Mouse (Mus musculus) midbrain, embryonic 13.5 days (tissue): ENCODE data around the gene Meltf. TPM values are rescaled to one million over a fixed set of nuclear protein-coding genes. Genes with fewer than 3 reads are reported as not detected.
"Not testable (repeated sequence)": the region's sequence is repeated elsewhere in the genome, so short reads cannot be mapped to it uniquely, and the experiment has no call there.

Experiments used
- ATAC-seq: fragments of 200-750 bp; cut with Nextera tagmentation; 2 replicates; pipeline ENCODE4 v1.8.0; 2017; ENCODE audit warnings: mild to moderate bottlenecking, moderate TSS enrichment, moderate library complexity
- H3K27ac ChIP-seq: fragments of 300-500 bp; sonication (generic); 2 replicates; pipeline ENCODE4 v1.5.1; 2015; ENCODE audit warnings: inconsistent platforms, mild to moderate bottlenecking, moderate library complexity
- H3K27me3 ChIP-seq: fragments of 300-500 bp; sonication (generic); 2 replicates; pipeline ENCODE4 v1.6.1; 2015; ENCODE audit warnings: mild to moderate bottlenecking, inconsistent platforms
- H3K36me3 ChIP-seq: fragments of 300-500 bp; sonication (generic); 2 replicates; pipeline ENCODE4 v1.6.1; 2015; ENCODE audit warnings: mild to moderate bottlenecking, inconsistent platforms
- H3K4me1 ChIP-seq: fragments of 300-500 bp; sonication (generic); replicated peaks from 2 replicates; pipeline ENCODE4 v1.6.1; 2015; ENCODE audit warnings: inconsistent platforms
- H3K4me2 ChIP-seq: fragments of 300-500 bp; sonication (generic); replicated peaks from 2 replicates; pipeline ENCODE4 v1.6.1; 2015; ENCODE audit warnings: moderate library complexity, mild to moderate bottlenecking, inconsistent platforms
- H3K4me3 ChIP-seq: fragments of 300-500 bp; sonication (generic); replicated peaks from 2 replicates; pipeline ENCODE4 v1.5.1; 2015; ENCODE audit warnings: mild to moderate bottlenecking, inconsistent platforms
- H3K9ac ChIP-seq: fragments of 300-500 bp; sonication (generic); replicated peaks from 2 replicates; pipeline ENCODE4 v1.6.1; 2015; ENCODE audit warnings: mild to moderate bottlenecking, inconsistent platforms
- H3K9me3 ChIP-seq: fragments of 300-500 bp; sonication (generic); 2 replicates; pipeline ENCODE4 v1.6.1; 2016; ENCODE audit warnings: mild to moderate bottlenecking, inconsistent platforms
- WGBS: fragments of 180-500 bp; shearing (Covaris S2); methylation state at CpG from one replicate; pipeline ENCODE4 v1.1.7; 2015; 5-methylcytosine and 5-hydroxymethylcytosine counted together
- polyA plus RNA-seq: library from polyadenylated mRNA; unstranded; fragments of >200 nt; fragmentation: Nextera tagmentation; extraction: Ambion mirVana; gene quantifications from 2 replicates; pipeline ENCODE4 v1.2.1, GENCODE M21; 2015

Gene Meltf
- polyA plus RNA-seq, 1 experiment from 2014 or later, result 0.16 TPM

DNA sequence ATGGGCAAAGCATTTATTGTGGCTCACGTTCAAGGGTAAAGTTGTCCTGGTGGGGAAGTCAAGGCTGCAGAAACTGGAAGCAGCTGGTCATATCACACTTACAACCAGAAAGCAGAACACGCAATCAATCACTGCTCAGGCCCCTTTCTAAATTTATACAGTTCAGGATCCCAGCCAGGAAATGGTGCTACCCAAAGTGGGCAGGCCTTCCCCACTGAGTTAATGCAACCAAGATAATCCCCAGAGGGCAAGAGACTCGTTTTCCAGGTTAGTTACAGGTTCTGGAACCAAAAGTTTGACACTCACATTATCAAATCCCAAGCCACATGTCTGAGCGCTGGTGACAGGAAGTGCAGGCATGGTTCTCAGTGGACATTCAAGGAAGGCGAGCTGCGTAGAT, 60.2 kb downstream of the Meltf start:
- H3K4me2 ChIP-seq, result no peak overlapping the region
- H3K27me3 ChIP-seq, result peaks cover 20% of the 10 kb centered on the region
- ATAC-seq, result no peak
- H3K27ac ChIP-seq, result no peak overlapping the region
- WGBS, result 77% methylated on average over 6 of the region's 6 CpGs
- H3K9ac ChIP-seq, result no peak overlapping the region
- peaks cover 22% of the 10 kb centered on the region for H3K4me1 ChIP-seq
- no peaks in the 10 kb centered on the region for H3K9me3 ChIP-seq
- H3K4me3 ChIP-seq, result no peak overlapping the region
- H3K36me3 ChIP-seq, result no peaks in the 10 kb centered on the region

- H3K4me1 ChIP-seq, result peaks cover 20% of the 10 kb centered on the region
- no peaks in the 10 kb centered on the region for H3K9me3 ChIP-seq
- H3K9ac ChIP-seq, result no peak overlapping the region
- peaks cover 10% of the 10 kb centered on the region for H3K36me3 ChIP-seq
- no peak overlapping the region for H3K27ac ChIP-seq
- no peak for ATAC-seq
- H3K4me2 ChIP-seq, result no peak overlapping the region
- WGBS, result 63% methylated on average over 2 of the region's 2 CpGs
- no peak overlapping the region for H3K4me3 ChIP-seq
- peaks cover 10% of the 10 kb centered on the region for H3K27me3 ChIP-seq
These were observed 62.0 kb downstream of the Meltf start for GRCm38 (mm10) chr16:31940586-31940985.

- peak; percentile 19 for ATAC-seq
- Histone ChIP-seq H3K9me3 (no peaks in the 10 kb centered on the region), H3K36me3 (peaks cover 13% of the 10 kb centered on the region), H3K9ac (no peak overlapping the region), H3K27me3 (no peaks in the 10 kb centered on the region), H3K4me3 (no peak overlapping the region; the same call in 1 of the 2 replicates), H3K4me2 (no peak overlapping the region), H3K4me1 (peaks cover 42% of the 10 kb centered on the region), H3K27ac (0 out of 2 replicates have a peak overlapping the region, but pooled peaks have one; percentile 16)
- WGBS, result 2% methylated on average over 10 of the region's 10 CpGs
These were observed 65.4 kb downstream of the Meltf start for GRCm38 (mm10) chr16:31943980-31944379.

DNA sequence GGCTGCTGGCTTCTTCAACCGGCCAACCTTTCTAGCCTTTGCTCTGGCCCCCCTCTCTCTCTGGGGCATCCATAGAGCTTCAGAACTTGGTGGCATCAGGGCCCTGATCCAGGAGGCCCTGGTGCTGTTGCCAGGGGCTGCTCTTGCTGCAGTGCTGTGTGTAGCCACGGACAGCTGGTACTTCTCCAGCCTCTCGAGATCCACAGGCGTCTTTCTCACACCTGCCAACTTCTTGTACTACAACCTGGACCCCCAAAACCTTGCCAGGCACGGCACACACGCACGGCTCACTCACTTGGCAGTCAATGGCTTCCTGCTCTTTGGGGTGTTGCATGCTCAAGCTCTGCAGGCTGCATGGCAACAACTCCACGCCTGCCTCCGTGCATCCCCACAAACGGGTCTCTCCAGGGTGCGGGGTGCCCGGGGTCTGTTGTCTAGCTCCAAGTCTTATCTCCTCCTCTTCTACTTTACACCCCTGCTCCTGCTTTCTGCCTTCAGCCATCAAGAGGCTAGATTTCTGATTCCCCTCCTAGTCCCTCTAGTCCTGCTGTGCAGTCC, 66.2 kb downstream of the Meltf start:
- Histone ChIP-seq H3K27ac (no peak overlapping the region), H3K4me2 (no peak overlapping the region), H3K4me3 (no peak overlapping the region), H3K27me3 (no peaks in the 10 kb centered on the region), H3K36me3 (peaks cover 13% of the 10 kb centered on the region), H3K9me3 (no peaks in the 10 kb centered on the region), H3K4me1 (peaks cover 50% of the 10 kb centered on the region), H3K9ac (no peak overlapping the region)
- ATAC-seq, result no peak
- 93% methylated on average over 12 of the region's 12 CpGs for WGBS

- Histone ChIP-seq H3K4me1 (peaks cover 52% of the 10 kb centered on the region), H3K27me3 (no peaks in the 10 kb centered on the region), H3K4me3 (no peak overlapping the region), H3K9me3 (no peaks in the 10 kb centered on the region), H3K4me2 (no peak overlapping the region), H3K9ac (no peak overlapping the region), H3K27ac (no peak overlapping the region), H3K36me3 (peaks cover 18% of the 10 kb centered on the region)
- ATAC-seq, result no peak
- WGBS, result 89% methylated on average over 6 of the region's 6 CpGs
These were observed 66.8 kb downstream of the Meltf start for GRCm38 (mm10) chr16:31945372-31945771.

DNA sequence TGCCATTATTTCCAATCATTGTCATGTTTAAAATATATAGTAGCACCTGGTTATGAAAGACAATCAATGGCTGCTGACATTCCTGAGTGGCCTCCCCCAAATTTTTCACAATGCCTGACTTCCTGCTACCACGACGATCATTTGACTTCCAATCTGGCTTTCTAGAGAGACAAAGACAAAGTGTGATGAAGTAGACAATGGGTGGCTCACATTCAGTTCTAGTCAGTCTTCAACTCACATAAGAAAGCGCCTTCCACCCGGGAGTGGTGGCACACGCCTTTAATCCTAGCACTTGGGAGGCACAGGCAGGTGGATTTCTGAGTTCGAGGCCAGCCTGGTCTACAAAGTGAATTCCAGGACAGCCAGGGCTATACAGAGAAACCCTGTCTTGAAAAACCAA, 67.4 kb downstream of the Meltf start:
- peaks cover 52% of the 10 kb centered on the region for H3K4me1 ChIP-seq
- peak overlapping the region; percentile 86 for H3K4me2 ChIP-seq
- H3K27ac ChIP-seq, H3K9me3 ChIP-seq, ATAC-seq, H3K27me3 ChIP-seq: not testable (repeated sequence)
- 0 out of 2 replicates have a peak overlapping the region, but pooled peaks have one; percentile 72 for H3K4me3 ChIP-seq
- WGBS, result 92% methylated on average over 6 of the region's 6 CpGs
- peaks cover 23% of the 10 kb centered on the region for H3K36me3 ChIP-seq
- H3K9ac ChIP-seq, result 0 out of 2 replicates have a peak overlapping the region, but pooled peaks have one; percentile 5

GRCm38 (mm10) chr16:31947333-31947732, 68.7 kb downstream of the Meltf start:
- H3K9me3 ChIP-seq, result no peaks in the 10 kb centered on the region
- peaks cover 52% of the 10 kb centered on the region for H3K4me1 ChIP-seq
- peaks cover 34% of the 10 kb centered on the region for H3K36me3 ChIP-seq
- peak overlapping the region; percentile 90; the same call in 1 of the 2 replicates for H3K27ac ChIP-seq
- no peak for ATAC-seq
- peak overlapping the region; percentile 85 for H3K9ac ChIP-seq
- peak overlapping the region; percentile 72 for H3K4me3 ChIP-seq
- 37% methylated on average over 8 of the region's 8 CpGs for WGBS
- no peaks in the 10 kb centered on the region for H3K27me3 ChIP-seq
- peak overlapping the region; percentile 86 for H3K4me2 ChIP-seq

DNA sequence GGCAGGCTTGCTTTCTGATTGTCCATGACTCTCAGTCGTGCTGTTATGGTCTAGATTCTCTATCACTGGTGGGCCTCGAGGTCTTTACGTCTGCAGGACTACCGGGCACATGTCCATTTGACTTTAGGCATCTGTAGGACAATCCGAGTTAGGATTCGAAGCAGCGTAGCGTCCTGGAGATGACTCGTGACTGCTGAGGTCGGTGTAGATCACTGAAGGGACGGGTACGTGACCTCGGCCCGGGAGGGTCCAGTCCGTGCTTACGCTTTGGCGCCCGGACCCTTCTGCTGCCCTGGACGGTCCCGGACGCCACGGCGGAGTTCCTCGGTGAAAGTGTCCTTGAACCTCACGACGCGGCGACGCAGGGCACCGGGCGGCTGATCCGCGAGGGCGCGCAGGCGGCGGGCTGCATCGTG, 69.3 kb downstream of the Meltf start:
- under 1% methylated on average over 38 of the region's 38 CpGs for WGBS
- ATAC-seq, result no peak
- Histone ChIP-seq H3K4me3 (peak overlapping the region; percentile 72), H3K4me2 (peak overlapping the region; percentile 86), H3K9me3 (no peaks in the 10 kb centered on the region), H3K27me3 (no peaks in the 10 kb centered on the region), H3K4me1 (peaks cover 52% of the 10 kb centered on the region), H3K36me3 (peaks cover 34% of the 10 kb centered on the region), H3K9ac (peak overlapping the region; percentile 85), H3K27ac (peak overlapping the region; percentile 90)

DNA sequence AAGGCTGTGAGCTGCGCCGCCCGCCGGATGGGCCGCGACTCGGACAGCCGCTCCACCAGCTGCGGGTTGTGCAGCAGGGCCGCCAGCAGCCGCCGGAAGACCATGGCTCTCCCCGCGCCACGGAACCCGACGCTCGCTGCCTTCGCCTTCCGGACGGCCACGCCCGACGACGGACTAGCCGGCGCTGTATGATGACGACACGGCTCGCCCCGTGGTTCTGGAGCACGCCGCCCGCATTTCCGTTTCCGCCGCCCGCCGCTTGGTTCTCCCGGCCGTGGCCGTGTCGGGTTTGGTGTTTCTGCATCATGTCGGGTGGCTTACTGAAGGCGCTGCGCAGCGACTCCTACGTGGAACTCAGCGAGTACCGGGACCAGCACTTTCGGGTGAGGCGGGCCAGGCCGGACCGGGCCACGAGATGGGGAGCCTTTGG, 69.8 kb downstream of the Meltf start, which contains the start of the genes 0610012G03Rik and Ncbp2:
Gene 0610012G03Rik (minus strand): TSS at position 150 of the 430 bp plus-strand sequence.
Gene Ncbp2 (plus strand): TSS at position 169 of the 430 bp plus-strand sequence.
- peak; percentile 92 for ATAC-seq
- H3K27me3 ChIP-seq, result no peaks in the 10 kb centered on the region
- H3K4me1 ChIP-seq, result peaks cover 52% of the 10 kb centered on the region
- no peaks in the 10 kb centered on the region for H3K9me3 ChIP-seq
- peak within 1 kb of the TSS; percentile 85 for H3K9ac ChIP-seq
- peak within 1 kb of the TSS; percentile 90 for H3K27ac ChIP-seq
- H3K4me2 ChIP-seq, result peak within 1 kb of the TSS; percentile 86
- H3K36me3 ChIP-seq, result peaks cover 34% of the 10 kb centered on the region
- peak within 1 kb of the TSS; percentile 72 for H3K4me3 ChIP-seq
- under 1% methylated on average over 55 of the region's 55 CpGs for WGBS

Other genes with a start within 250 kb of the Meltf start
- gene Dlg1, start 215.4 kb upstream of the Meltf start, polyA plus RNA-seq, result 10.6 and 13.9 TPM in 2 replicates
- gene Pigz, start 55.0 kb downstream of the Meltf start, polyA plus RNA-seq, result 2.5 and 3.3 TPM in 2 replicates
- 100 and 104 TPM in 2 replicates for gene 0610012G03Rik, start 69.7 kb downstream of the Meltf start, polyA plus RNA-seq
- 118 and 122 TPM in 2 replicates for gene Ncbp2, start 69.7 kb downstream of the Meltf start, polyA plus RNA-seq
- gene Senp5, start 124.5 kb downstream of the Meltf start, polyA plus RNA-seq, result 19.0 and 20.6 TPM in 2 replicates
- gene Pak2, start 200.5 kb downstream of the Meltf start, polyA plus RNA-seq, result 41.9 and 43.6 TPM in 2 replicates
- 149 and 153 TPM in 2 replicates for gene Pigx, start 220.9 kb downstream of the Meltf start, polyA plus RNA-seq
- 45.6 and 46.9 TPM in 2 replicates for gene Cep19, start 221.0 kb downstream of the Meltf start, polyA plus RNA-seq